Mouse (Mus musculus) midbrain, embryonic 13.5 days (tissue): ENCODE data around the gene Gtpbp1. TPM values are rescaled to one million over a fixed set of nuclear protein-coding genes. Genes with fewer than 3 reads are reported as not detected.
"Not testable (repeated sequence)": the region's sequence is repeated elsewhere in the genome, so short reads cannot be mapped to it uniquely, and the experiment has no call there.

Experiments
- ATAC-seq: fragments of 200-750 bp; cut with Nextera tagmentation; 2 replicates; pipeline ENCODE4 v1.8.0; 2017; ENCODE audit warnings: mild to moderate bottlenecking, moderate TSS enrichment, moderate library complexity
- H3K27ac ChIP-seq: fragments of 300-500 bp; sonication (generic); 2 replicates; pipeline ENCODE4 v1.5.1; 2015; ENCODE audit warnings: inconsistent platforms, mild to moderate bottlenecking, moderate library complexity
- H3K27me3 ChIP-seq: fragments of 300-500 bp; sonication (generic); 2 replicates; pipeline ENCODE4 v1.6.1; 2015; ENCODE audit warnings: mild to moderate bottlenecking, inconsistent platforms
- H3K36me3 ChIP-seq: fragments of 300-500 bp; sonication (generic); 2 replicates; pipeline ENCODE4 v1.6.1; 2015; ENCODE audit warnings: mild to moderate bottlenecking, inconsistent platforms
- H3K4me1 ChIP-seq: fragments of 300-500 bp; sonication (generic); replicated peaks from 2 replicates; pipeline ENCODE4 v1.6.1; 2015; ENCODE audit warnings: inconsistent platforms
- H3K4me2 ChIP-seq: fragments of 300-500 bp; sonication (generic); replicated peaks from 2 replicates; pipeline ENCODE4 v1.6.1; 2015; ENCODE audit warnings: moderate library complexity, mild to moderate bottlenecking, inconsistent platforms
- H3K4me3 ChIP-seq: fragments of 300-500 bp; sonication (generic); replicated peaks from 2 replicates; pipeline ENCODE4 v1.5.1; 2015; ENCODE audit warnings: mild to moderate bottlenecking, inconsistent platforms
- H3K9ac ChIP-seq: fragments of 300-500 bp; sonication (generic); replicated peaks from 2 replicates; pipeline ENCODE4 v1.6.1; 2015; ENCODE audit warnings: mild to moderate bottlenecking, inconsistent platforms
- H3K9me3 ChIP-seq: fragments of 300-500 bp; sonication (generic); 2 replicates; pipeline ENCODE4 v1.6.1; 2016; ENCODE audit warnings: mild to moderate bottlenecking, inconsistent platforms
- WGBS: fragments of 180-500 bp; shearing (Covaris S2); methylation state at CpG from one replicate; pipeline ENCODE4 v1.1.7; 2015; 5-methylcytosine and 5-hydroxymethylcytosine counted together
- polyA plus RNA-seq: library from polyadenylated mRNA; unstranded; fragments of >200 nt; fragmentation: Nextera tagmentation; extraction: Ambion mirVana; gene quantifications from 2 replicates; pipeline ENCODE4 v1.2.1, GENCODE M21; 2015

Gtpbp1 gene
- polyA plus RNA-seq, 1 experiment from 2014 or later = 49.1 TPM

- no peak overlapping the region for H3K27ac ChIP-seq
- no peaks in the 10 kb centered on the region for H3K27me3 ChIP-seq
- 79% methylated on average over 10 of the region's 10 CpGs for WGBS
- peaks cover 7% of the 10 kb centered on the region for H3K4me1 ChIP-seq
- no peak overlapping the region for H3K4me3 ChIP-seq
- no peak overlapping the region for H3K4me2 ChIP-seq
- H3K9me3 ChIP-seq = no peaks in the 10 kb centered on the region
- no peak for ATAC-seq
- H3K36me3 ChIP-seq = peaks cover 46% of the 10 kb centered on the region
- no peak overlapping the region for H3K9ac ChIP-seq
Observed at GRCm38 (mm10) chr15:79669195-79669594, 21.4 kb upstream of the Gtpbp1 start.

GRCm38 (mm10) chr15:79670249-79670971 lies 20.2 kb upstream of the Gtpbp1 start, which contains the start of gene Tomm22:
Gene Tomm22, plus strand, starts transcription at chr15:79670861.
- 19% methylated on average over 33 of the region's 33 CpGs for WGBS
- no peaks in the 10 kb centered on the region for H3K27me3 ChIP-seq
- H3K4me3 ChIP-seq = peak within 1 kb of the TSS; percentile 93
- peaks cover 7% of the 10 kb centered on the region for H3K4me1 ChIP-seq
- no peaks in the 10 kb centered on the region for H3K9me3 ChIP-seq
- peak; percentile 98 for ATAC-seq
- 0 out of 2 replicates have a peak within 1 kb of the TSS, but pooled peaks have one; percentile 56 for H3K27ac ChIP-seq
- H3K36me3 ChIP-seq = peaks cover 59% of the 10 kb centered on the region
- peak within 1 kb of the TSS; percentile 85 for H3K9ac ChIP-seq
- peak within 1 kb of the TSS; percentile 90 for H3K4me2 ChIP-seq

GRCm38 (mm10) chr15:79670972-79671299 lies 19.7 kb upstream of the Gtpbp1 start:
- no peaks in the 10 kb centered on the region for H3K27me3 ChIP-seq
- H3K36me3 ChIP-seq = peaks cover 60% of the 10 kb centered on the region
- ATAC-seq = peak; percentile 74
- 0 out of 2 replicates have a peak overlapping the region, but pooled peaks have one; percentile 56 for H3K27ac ChIP-seq
- H3K9me3 ChIP-seq = no peaks in the 10 kb centered on the region
- H3K4me2 ChIP-seq = peak overlapping the region; percentile 90
- under 1% methylated on average over 34 of the region's 37 CpGs for WGBS
- peaks cover 7% of the 10 kb centered on the region for H3K4me1 ChIP-seq
- H3K4me3 ChIP-seq = peak overlapping the region; percentile 93
- peak overlapping the region; percentile 85 for H3K9ac ChIP-seq

- not testable (repeated sequence) for H3K4me1 ChIP-seq, H3K27ac ChIP-seq, H3K27me3 ChIP-seq, H3K9me3 ChIP-seq, H3K9ac ChIP-seq, ATAC-seq
- Histone ChIP-seq H3K4me3 (peak overlapping the region; percentile 93), H3K36me3 (peaks cover 60% of the 10 kb centered on the region), H3K4me2 (peak overlapping the region; percentile 90)
- 88% methylated on average over 11 of the region's 11 CpGs for WGBS
Observed at GRCm38 (mm10) chr15:79671828-79672348, 18.8 kb upstream of the Gtpbp1 start.

- Histone ChIP-seq H3K4me1 (peaks cover 17% of the 10 kb centered on the region), H3K9ac (no peak overlapping the region), H3K9me3 (no peaks in the 10 kb centered on the region), H3K36me3 (peaks cover 42% of the 10 kb centered on the region), H3K27me3 (no peaks in the 10 kb centered on the region), H3K27ac (no peak overlapping the region), H3K4me3 (no peak overlapping the region), H3K4me2 (no peak overlapping the region)
- 88% methylated on average over 2 of the region's 2 CpGs for WGBS
- no peak for ATAC-seq
Observed at GRCm38 (mm10) chr15:79677936-79678335, 12.7 kb upstream of the Gtpbp1 start.

GRCm38 (mm10) chr15:79681973-79682372 lies 8.7 kb upstream of the Gtpbp1 start:
- Histone ChIP-seq H3K9me3 (no peaks in the 10 kb centered on the region), H3K27ac (no peak overlapping the region), H3K27me3 (no peaks in the 10 kb centered on the region), H3K4me3 (no peak overlapping the region), H3K4me2 (no peak overlapping the region), H3K9ac (no peak overlapping the region), H3K36me3 (peaks cover 2% of the 10 kb centered on the region; the same call in 1 of the 2 replicates), H3K4me1 (peaks cover 56% of the 10 kb centered on the region)
- WGBS = 93% methylated on average over 4 of the region's 4 CpGs
- no peak for ATAC-seq

- Histone ChIP-seq H3K4me3 (no peak overlapping the region), H3K36me3 (no peaks in the 10 kb centered on the region; the same call in 1 of the 2 replicates), H3K27ac (no peak overlapping the region), H3K4me1 (peaks cover 57% of the 10 kb centered on the region), H3K4me2 (peak overlapping the region; percentile 88; the same call in 1 of the 2 replicates), H3K9ac (peak overlapping the region; percentile 96; the same call in 1 of the 2 replicates), H3K9me3 (no peaks in the 10 kb centered on the region), H3K27me3 (no peaks in the 10 kb centered on the region)
- WGBS = 90% methylated on average over 6 of the region's 6 CpGs
- no peak for ATAC-seq
Observed at GRCm38 (mm10) chr15:79683146-79683545, 7.5 kb upstream of the Gtpbp1 start.

- 80% methylated on average over 19 of the region's 19 CpGs for WGBS
- Histone ChIP-seq H3K4me3 (peak overlapping the region; percentile 94), H3K4me1 (peaks cover 62% of the 10 kb centered on the region)
Observed at GRCm38 (mm10) chr15:79683707-79684465, 6.8 kb upstream of the Gtpbp1 start.

GRCm38 (mm10) chr15:79684616-79685015 lies 6.0 kb upstream of the Gtpbp1 start:
- ATAC-seq = no peak
- 84% methylated on average over 6 of the region's 6 CpGs for WGBS
- Histone ChIP-seq H3K4me2 (peak overlapping the region; percentile 88), H3K27me3 (no peaks in the 10 kb centered on the region), H3K9ac (peak overlapping the region; percentile 96), H3K36me3 (no peaks in the 10 kb centered on the region; the same call in 1 of the 2 replicates), H3K4me1 (peaks cover 65% of the 10 kb centered on the region), H3K9me3 (no peaks in the 10 kb centered on the region), H3K4me3 (peak overlapping the region; percentile 94), H3K27ac (no peak overlapping the region)

More at GRCm38 (mm10) chr15:79683707-79684465, 6.8 kb upstream of the Gtpbp1 start:
- H3K27me3 ChIP-seq = no peaks in the 10 kb centered on the region
- H3K4me2 ChIP-seq = peak overlapping the region; percentile 88
- peak overlapping the region; percentile 96 for H3K9ac ChIP-seq
- no peak overlapping the region for H3K27ac ChIP-seq
- H3K36me3 ChIP-seq = no peaks in the 10 kb centered on the region; the same call in 1 of the 2 replicates
- H3K9me3 ChIP-seq = no peaks in the 10 kb centered on the region
- ATAC-seq = no peak

GRCm38 (mm10) chr15:79685141-79685641 lies 5.5 kb upstream of the Gtpbp1 start:
- Histone ChIP-seq H3K9ac (peak overlapping the region; percentile 96), H3K27ac (no peak overlapping the region), H3K9me3 (no peaks in the 10 kb centered on the region), H3K4me1 (peaks cover 69% of the 10 kb centered on the region), H3K4me2 (peak overlapping the region; percentile 88), H3K4me3 (peak overlapping the region; percentile 94), H3K36me3 (no peaks in the 10 kb centered on the region), H3K27me3 (no peaks in the 10 kb centered on the region)
- ATAC-seq = no peak
- WGBS = 59% methylated on average over 6 of the region's 6 CpGs

- H3K4me2 ChIP-seq = peak overlapping the region; percentile 88
- ATAC-seq = no peak
- no peaks in the 10 kb centered on the region for H3K36me3 ChIP-seq
- H3K4me3 ChIP-seq = peak overlapping the region; percentile 94
- H3K9me3 ChIP-seq = no peaks in the 10 kb centered on the region
- no peaks in the 10 kb centered on the region for H3K27me3 ChIP-seq
- H3K9ac ChIP-seq = peak overlapping the region; percentile 96
- peaks cover 65% of the 10 kb centered on the region for H3K4me1 ChIP-seq
- H3K27ac ChIP-seq = no peak overlapping the region
- WGBS = 18% methylated on average over 15 of the region's 15 CpGs
Observed at GRCm38 (mm10) chr15:79686046-79686869, 4.4 kb upstream of the Gtpbp1 start.
